Comparison of ENCODE assay signal across 30 mouse cellular contexts in the genomic region with DNA sequence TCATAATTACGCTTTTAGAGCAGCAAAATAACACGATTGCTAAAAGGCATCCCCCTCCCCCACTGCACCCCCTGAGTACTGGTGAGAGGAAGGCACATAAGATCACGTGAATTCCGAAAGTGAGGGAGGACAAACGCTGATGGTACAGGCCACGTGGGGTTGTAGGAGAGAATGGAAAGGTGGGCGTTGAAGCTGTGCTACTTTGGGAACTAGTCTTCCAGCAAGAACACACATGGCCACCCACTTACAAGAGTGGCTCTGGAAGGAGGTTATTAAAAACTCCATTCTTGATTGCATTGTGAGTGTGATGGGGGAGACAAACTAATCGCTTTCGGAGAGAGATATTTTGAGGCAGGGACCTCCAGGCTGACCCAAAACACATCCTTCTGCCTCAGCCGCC. TPM values are rescaled to one million over a fixed set of nuclear protein-coding genes. Genes with fewer than 3 reads are reported as not detected.
DNase-seq lines count a peak whose midpoint lies in the region; ATAC-seq and TF ChIP-seq lines count a peak whose summit lies in the region.
"Had no signal": no experiment of that assay in that cellular context is flagged by ENCODE, and none has a peak within 500 bp of the region (broad histone marks: within the 10 kb centered on the region; RNA-seq: fewer than 3 reads in every experiment).

No protein-coding gene starts in this region.

- intact Hi-C loops in left cerebral cortex, postnatal 10 days (cut with DNase I) = no loop called here
- intact Hi-C loops in left cerebral cortex, adult 2 months (cut with DNase I) = loop anchor here (1.0 kb wide), 1 partner anchor 31 kb away; no protein-coding TSS in a partner anchor

- TF ChIP-seq CTCF in left cerebral cortex, adult 2 months (IDR thresholded peaks at IDR 0.05) = no peak
- no peak for TF ChIP-seq CTCF in olfactory bulb, adult 2 months (IDR thresholded peaks at IDR 0.05; ENCODE audit: insufficient read depth, low read depth, low read length)
- no peak for TF ChIP-seq CTCF in thymus, adult 2 months (IDR thresholded peaks at IDR 0.05; ENCODE audit: borderline replicate concordance, control insufficient read depth, extremely low read depth, insufficient read depth, low read length, poor library complexity)

- 0 out of 2 replicates have a peak overlapping the region, but pooled peaks have one; percentile 7 for H3K27ac ChIP-seq in left cerebral cortex, adult 2 months
- 0 out of 2 replicates have a peak overlapping the region, but pooled peaks have one; percentile 65 for H3K27ac ChIP-seq in olfactory bulb, adult 2 months (ENCODE audit: insufficient read depth, low read depth, low read length)
- H3K27ac ChIP-seq in thymus, adult 2 months (ENCODE audit: control insufficient read depth, insufficient read depth, low read length) = no peak overlapping the region
- H3K27ac ChIP-seq in liver, embryonic 11.5 days (ENCODE audit: low read depth, low read length) = no peak overlapping the region
- H3K27ac ChIP-seq: embryonic facial prominence, embryonic 13.5 days; heart, adult 2 months; heart, embryonic 15.5 days; hindbrain, embryonic 13.5 days; limb, embryonic 10.5 days; midbrain, embryonic 15.5 days; neural tube, embryonic 13.5 days had no signal

- peak; percentile 51 to 62 for DNase-seq in left cerebral cortex, adult 18-20 months (ENCODE audit: low spot score in 2 of 2)
- DNase-seq in left cerebral cortex, postnatal 10 days (ENCODE audit: extremely low spot score in 1 of 2, low spot score in 2 of 2) = no peak
- peak; percentile 32 to 38 for DNase-seq in left cerebral cortex, adult 2 months (ENCODE audit: extremely low spot score in 1 of 2, low spot score in 2 of 2)
- peak; percentile 85 for DNase-seq in telencephalon, adult 2 months (ENCODE audit: low read depth, low spot score)
- DNase-seq in thymus, adult 2 months = no peak
- DNase-seq in liver, embryonic 11.5 days (ENCODE audit: low spot score) = no peak
- DNase-seq: adrenal gland, adult 8-10 months; B cell, adult 2 months; cerebellum, adult 2 months; cerebellum, postnatal 25 days; gastrocnemius, postnatal 25 days; heart, adult 2 months; heart, postnatal 36 days; kidney, adult 8-10 months; kidney, postnatal 10 days; liver; lung, postnatal 4 days; thymus, postnatal 36 days had no signal

- no peaks in the 10 kb centered on the region for H3K36me3 ChIP-seq in thymus, adult 2 months (ENCODE audit: control insufficient read depth, insufficient read depth, low read length)
- no peaks in the 10 kb centered on the region for H3K36me3 ChIP-seq in liver, embryonic 11.5 days (ENCODE audit: control insufficient read depth, insufficient read depth, low read length)
- H3K36me3 ChIP-seq: embryonic facial prominence, embryonic 13.5 days; heart, embryonic 15.5 days; hindbrain, embryonic 13.5 days; limb, embryonic 10.5 days; midbrain, embryonic 15.5 days; neural tube, embryonic 13.5 days had no signal

- H3K9me3 ChIP-seq in liver, embryonic 11.5 days (ENCODE audit: control insufficient read depth, low read length) = no peaks in the 10 kb centered on the region
- H3K9me3 ChIP-seq: embryonic facial prominence, embryonic 13.5 days; G1E; heart, embryonic 15.5 days; hindbrain, embryonic 13.5 days; limb, embryonic 10.5 days; midbrain, embryonic 15.5 days; neural tube, embryonic 13.5 days had no signal

- H3K4me2 ChIP-seq in liver, embryonic 11.5 days = no peak overlapping the region
- H3K4me2 ChIP-seq: embryonic facial prominence, embryonic 13.5 days; heart, embryonic 15.5 days; hindbrain, embryonic 13.5 days; midbrain, embryonic 15.5 days; neural tube, embryonic 13.5 days had no signal

- no peak for ATAC-seq in liver, embryonic 11.5 days (replicated peaks; ENCODE audit: low FRiP score)
- ATAC-seq: forebrain, embryonic 14.5 days; midbrain, embryonic 15.5 days; Patski had no signal

- H3K4me3 ChIP-seq in left cerebral cortex, adult 2 months = no peak overlapping the region
- H3K4me3 ChIP-seq in olfactory bulb, adult 2 months (ENCODE audit: insufficient read depth, low read depth, low read length) = no peak overlapping the region
- no peak overlapping the region for H3K4me3 ChIP-seq in thymus, adult 2 months (ENCODE audit: control insufficient read depth, insufficient read depth, low read length)
- H3K4me3 ChIP-seq in liver, embryonic 11.5 days (ENCODE audit: low read depth, low read length) = no peak overlapping the region
- H3K4me3 ChIP-seq: embryonic facial prominence, embryonic 13.5 days; erythroblast, embryonic 14.5 days; heart, adult 2 months; heart, embryonic 15.5 days; hindbrain, embryonic 13.5 days; limb, embryonic 10.5 days; midbrain, embryonic 15.5 days; neural tube, embryonic 13.5 days had no signal

- TF ChIP-seq POLR2A in olfactory bulb, adult 2 months (IDR thresholded peaks at IDR 0.05; ENCODE audit: insufficient read depth, low read depth, low read length) = no peak
- TF ChIP-seq POLR2A in thymus, adult 2 months (IDR thresholded peaks at IDR 0.05; ENCODE audit: control insufficient read depth, extremely low read depth, insufficient read depth, low read length, poor library complexity) = no peak

- no peaks in the 10 kb centered on the region for H3K27me3 ChIP-seq in thymus, adult 2 months (ENCODE audit: control insufficient read depth, insufficient read depth, low read length)
- H3K27me3 ChIP-seq in liver, embryonic 11.5 days (replicated peaks; ENCODE audit: control insufficient read depth, insufficient read depth, low read length) = no peaks in the 10 kb centered on the region
- H3K27me3 ChIP-seq: CH12.LX; embryonic facial prominence, embryonic 13.5 days; heart, embryonic 15.5 days; hindbrain, embryonic 13.5 days; midbrain, embryonic 15.5 days; neural tube, embryonic 13.5 days; Patski had no signal

- WGBS in olfactory bulb, adult 2 months = 45% methylated on average over 10 of the region's 10 CpGs
- WGBS in thymus, adult 2 months = 96% methylated on average over 10 of the region's 10 CpGs
- WGBS in liver, embryonic 11.5 days = 86% methylated on average over 10 of the region's 10 CpGs

- peaks cover 21% of the 10 kb centered on the region; the same call in 1 of the 2 replicates for H3K4me1 ChIP-seq in olfactory bulb, adult 2 months (ENCODE audit: control insufficient read depth, insufficient read depth, low read length)
- no peaks in the 10 kb centered on the region for H3K4me1 ChIP-seq in thymus, adult 2 months (replicated peaks; ENCODE audit: control insufficient read depth, insufficient read depth, low read length)
- H3K4me1 ChIP-seq in liver, embryonic 11.5 days (replicated peaks; ENCODE audit: control insufficient read depth, insufficient read depth, low read length) = no peaks in the 10 kb centered on the region
- H3K4me1 ChIP-seq: hindbrain, embryonic 13.5 days had no signal

- no peak overlapping the region for H3K9ac ChIP-seq in liver, embryonic 11.5 days (ENCODE audit: low read depth, low read length)
- H3K9ac ChIP-seq: embryonic facial prominence, embryonic 13.5 days; heart, embryonic 15.5 days; hindbrain, embryonic 13.5 days; midbrain, embryonic 15.5 days; neural tube, embryonic 13.5 days had no signal

RNA-seq across cellular contexts. Expression of a gene that starts 6.4 kb away (rescaled TPM):
- 1 to 10 TPM; 3.1 to 3.2 TPM for total RNA-seq in left cerebral cortex, adult 18-20 months (2021)
- 1 to 10 TPM; 3.4 to 4.1 TPM for total RNA-seq in left cerebral cortex, postnatal 10 days (2021)
- total RNA-seq in left cerebral cortex, adult 2 months (2021) = 1 to 10 TPM; 3.0 to 3.7 TPM
- polyA plus RNA-seq in olfactory bulb, adult 2 months (2012; ENCODE audit: insufficient read depth, insufficient read length, low replicate concordance, missing spikeins) = not detected in 2 replicates
- polyA plus RNA-seq in thymus, adult 2 months (2012; rRNA removed) = 4.3 and 4.5 TPM in 2 replicates
- 9.3 and 9.4 TPM in 2 replicates for polyA plus RNA-seq in liver, embryonic 11.5 days (2014; fragmentation: Nextera tagmentation; extraction: Ambion mirVana)
- polyA plus RNA-seq: erythroblast, embryonic 14.5 days had no signal

Comparison
In these comparisons a context has a peak if more than half of its experiments do, and no peak if none do; other contexts are left out.
1. DNase-seq: peak in left cerebral cortex, adult 18-20 months (2 of 2), left cerebral cortex, adult 2 months (2 of 2) and telencephalon, adult 2 months (single experiment); none in left cerebral cortex, postnatal 10 days (0 of 2), thymus, adult 2 months (single experiment) and liver, embryonic 11.5 days (single experiment).
2. H3K27ac ChIP-seq: peak in left cerebral cortex, adult 2 months (single experiment) and olfactory bulb, adult 2 months (single experiment); none in thymus, adult 2 months (single experiment) and liver, embryonic 11.5 days (single experiment).